Mouse (Mus musculus) intestine, embryonic 14.5 days (tissue): ENCODE data around the gene Trmt1. TPM values are rescaled to one million over a fixed set of nuclear protein-coding genes. Genes with fewer than 3 reads are reported as not detected.

Experiments used
- ATAC-seq: fragments of 200-750 bp; cut with Nextera tagmentation; replicated peaks from 2 replicates; pipeline ENCODE4 v1.8.0; 2017; ENCODE audit warnings: low read depth, moderate number of reproducible peaks, moderate TSS enrichment, moderate library complexity; ENCODE audit not compliant: low FRiP score, low TSS enrichment
- DNase-seq: peaks from one replicate; pipeline ENCODE4 v3.0.0-alpha.2; 2018; ENCODE audit warnings: low spot score
- H3K27ac ChIP-seq: fragments of 300-500 bp; sonication (generic); 2 replicates; pipeline ENCODE4 v1.5.1; 2014; ENCODE audit warnings: low read depth, mild to moderate bottlenecking, control low read depth
- H3K27me3 ChIP-seq: fragments of 300-500 bp; sonication (generic); replicated peaks from 2 replicates; pipeline ENCODE4 v1.6.1; 2014; ENCODE audit warnings: low read length, control low read depth; ENCODE audit not compliant: control insufficient read depth, insufficient read depth
- H3K36me3 ChIP-seq: fragments of 300-500 bp; sonication (generic); 2 replicates; pipeline ENCODE4 v1.6.1; 2014; ENCODE audit warnings: low read length, control low read depth; ENCODE audit not compliant: control insufficient read depth, insufficient read depth
- H3K4me1 ChIP-seq: fragments of 300-500 bp; sonication (generic); replicated peaks from 2 replicates; pipeline ENCODE4 v1.6.1; 2014; ENCODE audit warnings: low read length, control low read depth, mixed read lengths; ENCODE audit not compliant: control insufficient read depth, insufficient read depth
- H3K4me2 ChIP-seq: fragments of 300-500 bp; sonication (generic); 2 replicates; pipeline ENCODE4 v1.6.1; 2014; ENCODE audit warnings: low read length
- H3K4me3 ChIP-seq: fragments of 300-500 bp; sonication (generic); 2 replicates; pipeline ENCODE4 v1.5.1; 2014; ENCODE audit warnings: low read depth, low read length, control low read depth, mixed read lengths
- H3K9ac ChIP-seq: fragments of 300-500 bp; sonication (generic); 2 replicates; pipeline ENCODE4 v1.6.1; 2014; ENCODE audit warnings: mild to moderate bottlenecking, low read length
- H3K9me3 ChIP-seq: fragments of 300-500 bp; sonication (generic); 2 replicates; pipeline ENCODE4 v1.6.1; 2016; ENCODE audit warnings: low read length, control low read depth; ENCODE audit not compliant: control insufficient read depth
- WGBS: fragments of 180-500 bp; shearing (Covaris S2); extraction: QIAGEN DNeasy Blood & Tissue Kit; methylation state at CpG from one replicate; pipeline ENCODE4 v1.1.7; 2014; 5-methylcytosine and 5-hydroxymethylcytosine counted together
- polyA plus RNA-seq: library from polyadenylated mRNA; unstranded; fragments of >200 nt; fragmentation: Nextera tagmentation; extraction: Ambion mirVana; gene quantifications from 2 replicates; pipeline ENCODE4 v1.2.1, GENCODE M21; 2014

The Trmt1 gene
- polyA plus RNA-seq = 85.9 and 87.0 TPM in 2 replicates

GRCm38 (mm10) chr8:84686191-84687002, at the start of gene Trmt1:
Gene Trmt1, plus strand, starts transcription at chr8:84686307.
- Histone ChIP-seq H3K36me3 (peaks cover 31% of the 10 kb centered on the region), H3K27ac (peak within 1 kb of the TSS; percentile 92), H3K27me3 (no peaks in the 10 kb centered on the region), H3K9ac (peak within 1 kb of the TSS; percentile 97), H3K9me3 (no peaks in the 10 kb centered on the region), H3K4me2 (peak within 1 kb of the TSS; percentile 88), H3K4me3 (peak within 1 kb of the TSS; percentile 98), H3K4me1 (peaks cover 30% of the 10 kb centered on the region)
- DNase-seq (peak; percentile 55), ATAC-seq (peak; percentile 20; the same call in 1 of the 2 replicates)
- WGBS = 11% methylated on average over 20 of the region's 20 CpGs

GRCm38 (mm10) chr8:84637946-84638554, 48.1 kb upstream of the Trmt1 start:
- Histone ChIP-seq H3K9me3 (no peaks in the 10 kb centered on the region), H3K4me1 (peaks cover 16% of the 10 kb centered on the region), H3K36me3 (no peaks in the 10 kb centered on the region), H3K27me3 (no peaks in the 10 kb centered on the region), H3K9ac (peak overlapping the region; percentile 69), H3K27ac (peak overlapping the region; percentile 92), H3K4me3 (peak overlapping the region; percentile 55), H3K4me2 (peak overlapping the region; percentile 81)
- WGBS = 38% methylated on average over 8 of the region's 8 CpGs
- no peak for DNase-seq
- no peak for ATAC-seq

DNA sequence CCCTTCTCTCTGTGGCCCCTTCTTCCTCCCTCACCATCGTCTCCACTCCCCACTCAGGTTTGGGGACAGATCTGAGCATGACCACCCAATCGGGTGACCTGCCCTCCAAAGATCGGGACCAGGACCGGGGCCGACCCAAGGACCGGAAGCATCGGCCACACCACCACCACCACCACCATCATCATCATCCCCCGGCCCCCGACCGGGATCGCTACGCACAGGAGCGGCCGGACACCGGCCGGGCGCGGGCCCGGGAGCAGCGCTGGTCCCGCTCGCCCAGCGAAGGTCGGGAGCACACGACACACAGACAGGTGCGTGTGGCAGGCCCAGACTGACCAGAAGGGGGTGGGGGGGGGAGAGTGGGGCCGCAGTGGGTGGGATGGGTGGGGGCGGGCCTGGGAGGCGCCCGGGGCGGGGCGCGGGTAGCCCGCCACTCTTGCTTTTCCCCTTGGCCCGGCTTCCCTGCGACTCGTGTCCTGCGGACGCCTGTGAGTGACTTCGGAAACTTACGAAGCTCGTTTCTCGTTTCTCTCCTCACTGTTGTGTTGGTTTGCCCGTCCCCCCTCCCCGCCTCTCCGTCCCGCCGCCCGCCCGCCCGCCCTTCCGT, 47.4 kb upstream of the Trmt1 start:
- Histone ChIP-seq H3K4me3 (peak overlapping the region; percentile 55), H3K4me2 (peak overlapping the region; percentile 81), H3K9ac (peak overlapping the region; percentile 69), H3K9me3 (no peaks in the 10 kb centered on the region), H3K4me1 (peaks cover 16% of the 10 kb centered on the region), H3K27me3 (no peaks in the 10 kb centered on the region), H3K36me3 (no peaks in the 10 kb centered on the region), H3K27ac (peak overlapping the region; percentile 92)
- DNase-seq (no peak), ATAC-seq (peak; percentile 54)
- WGBS = 1% methylated on average over 47 of the region's 52 CpGs

DNA sequence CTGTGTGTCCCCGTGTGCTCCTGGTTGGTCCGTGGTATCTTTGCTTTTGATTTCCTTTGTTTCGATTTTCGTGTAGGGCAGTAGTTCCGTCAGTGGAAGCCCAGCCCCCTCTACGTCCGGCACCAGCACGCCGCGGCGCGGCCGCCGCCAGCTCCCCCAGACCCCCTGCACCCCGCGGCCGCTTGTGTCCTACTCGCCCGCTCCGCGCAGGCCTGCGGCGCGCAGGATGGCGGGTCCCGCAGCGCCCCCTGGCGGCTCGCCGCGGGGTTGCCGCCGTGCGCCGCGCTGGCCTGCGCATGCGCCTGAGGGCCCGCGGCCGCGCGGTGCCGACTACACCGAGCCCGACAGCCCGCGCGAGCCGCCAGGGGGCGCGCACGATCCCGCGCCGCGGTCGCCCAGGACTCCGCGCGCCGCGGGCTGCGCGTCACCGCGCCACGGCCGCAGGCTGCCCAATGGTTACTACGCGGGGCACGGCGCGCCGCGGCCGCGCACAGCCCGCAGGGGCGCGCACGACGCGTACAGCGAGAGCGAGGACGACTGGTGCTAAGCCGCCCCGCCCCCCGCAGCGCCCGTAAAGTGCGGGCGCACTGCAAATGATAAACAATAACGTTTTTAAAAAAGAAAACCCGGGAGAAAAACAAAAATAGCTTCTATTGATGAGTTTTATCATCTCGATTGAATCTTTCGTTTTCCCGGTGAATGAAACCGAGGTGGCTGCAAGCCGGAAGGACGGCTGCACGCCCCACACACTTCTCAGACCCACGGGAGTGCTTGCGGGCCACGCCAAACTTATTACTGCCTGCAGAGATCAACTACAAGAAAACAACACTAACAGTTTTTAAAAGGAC, 46.7 kb upstream of the Trmt1 start:
- peak; percentile 90 for DNase-seq
- Histone ChIP-seq H3K9ac (peak overlapping the region; percentile 69), H3K27ac (peak overlapping the region; percentile 92), H3K4me2 (peak overlapping the region; percentile 81), H3K27me3 (no peaks in the 10 kb centered on the region), H3K4me1 (peaks cover 16% of the 10 kb centered on the region), H3K9me3 (no peaks in the 10 kb centered on the region), H3K4me3 (peak overlapping the region; percentile 55), H3K36me3 (no peaks in the 10 kb centered on the region)
- peak; percentile 91 for ATAC-seq
- WGBS = under 1% methylated on average over 87 of the region's 106 CpGs

DNA sequence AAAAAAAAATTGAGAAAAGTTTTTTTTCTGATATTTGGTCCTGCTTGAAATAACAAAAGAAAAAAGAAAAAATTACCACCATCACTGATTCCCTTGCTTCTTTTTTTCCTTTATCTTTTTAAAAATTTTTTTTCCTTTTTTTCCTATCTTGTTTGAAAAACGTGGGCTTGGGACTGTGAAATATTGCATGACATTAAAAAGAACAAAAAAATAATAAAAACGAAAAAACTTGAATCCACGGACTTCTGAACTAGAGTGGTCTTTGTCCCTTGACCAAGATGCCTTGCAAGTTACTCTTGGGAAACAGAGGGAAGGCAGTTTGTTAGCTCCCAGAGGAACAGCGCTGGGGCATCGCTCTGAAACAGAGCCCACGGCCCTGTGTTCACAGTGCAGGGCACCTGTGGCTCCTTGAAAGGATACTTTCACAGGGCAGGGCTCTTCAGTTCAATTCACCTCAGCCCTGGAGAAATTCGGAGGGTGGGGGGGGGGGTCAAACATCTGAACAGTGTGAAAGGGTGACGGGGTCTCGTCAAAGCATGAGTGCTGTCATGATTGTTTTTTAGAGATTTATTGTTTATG, 46.0 kb upstream of the Trmt1 start:
- Histone ChIP-seq H3K4me1 (peaks cover 11% of the 10 kb centered on the region), H3K4me3 (peak overlapping the region; percentile 45), H3K4me2 (peak overlapping the region; percentile 58), H3K9me3 (no peaks in the 10 kb centered on the region), H3K27me3 (no peaks in the 10 kb centered on the region), H3K27ac (no peak overlapping the region), H3K9ac (peak overlapping the region; percentile 49; the same call in 1 of the 2 replicates), H3K36me3 (no peaks in the 10 kb centered on the region)
- ATAC-seq (no peak), DNase-seq (no peak)
- WGBS = 27% methylated on average over 9 of the region's 9 CpGs

DNA sequence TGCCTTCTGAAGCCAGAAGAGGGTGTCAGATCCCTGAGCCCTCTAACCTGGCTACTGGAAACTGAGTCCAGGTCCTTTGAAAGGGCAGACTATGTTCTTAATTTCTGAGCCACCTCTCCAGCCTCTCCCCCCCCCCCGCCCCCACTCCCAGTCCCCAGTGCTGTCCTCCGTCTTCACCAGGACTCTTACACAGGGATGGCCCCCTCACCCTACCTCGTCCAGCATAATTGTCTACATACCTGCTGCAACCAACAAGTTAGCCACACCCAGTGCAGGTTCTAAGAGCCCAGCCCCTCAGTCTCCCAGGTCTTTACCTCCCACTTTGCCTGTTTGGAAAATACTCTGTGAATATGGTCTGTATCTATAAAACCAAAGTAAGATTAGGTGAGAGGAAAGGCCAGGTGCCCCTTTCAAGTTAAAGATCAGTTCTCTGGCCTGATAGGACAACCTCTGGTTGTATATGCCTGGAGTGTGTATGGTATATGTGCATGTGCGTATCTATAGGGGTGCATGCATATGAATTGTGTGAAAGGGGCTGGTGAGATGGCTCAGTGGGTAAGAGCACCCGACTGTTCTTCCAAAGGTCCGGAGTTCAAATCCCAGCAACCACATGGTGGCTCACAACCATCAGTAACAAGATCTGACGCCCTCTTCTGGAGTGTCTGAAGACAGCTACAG, 45.4 kb upstream of the Trmt1 start:
- Histone ChIP-seq H3K4me3 (no peak overlapping the region), H3K9ac (no peak overlapping the region), H3K4me1 (peaks cover 6% of the 10 kb centered on the region), H3K27me3 (no peaks in the 10 kb centered on the region), H3K36me3 (no peaks in the 10 kb centered on the region), H3K4me2 (no peak overlapping the region), H3K27ac (no peak overlapping the region), H3K9me3 (no peaks in the 10 kb centered on the region)
- no peak for ATAC-seq
- 71% methylated on average over 7 of the region's 7 CpGs for WGBS
- DNase-seq = no peak

DNA sequence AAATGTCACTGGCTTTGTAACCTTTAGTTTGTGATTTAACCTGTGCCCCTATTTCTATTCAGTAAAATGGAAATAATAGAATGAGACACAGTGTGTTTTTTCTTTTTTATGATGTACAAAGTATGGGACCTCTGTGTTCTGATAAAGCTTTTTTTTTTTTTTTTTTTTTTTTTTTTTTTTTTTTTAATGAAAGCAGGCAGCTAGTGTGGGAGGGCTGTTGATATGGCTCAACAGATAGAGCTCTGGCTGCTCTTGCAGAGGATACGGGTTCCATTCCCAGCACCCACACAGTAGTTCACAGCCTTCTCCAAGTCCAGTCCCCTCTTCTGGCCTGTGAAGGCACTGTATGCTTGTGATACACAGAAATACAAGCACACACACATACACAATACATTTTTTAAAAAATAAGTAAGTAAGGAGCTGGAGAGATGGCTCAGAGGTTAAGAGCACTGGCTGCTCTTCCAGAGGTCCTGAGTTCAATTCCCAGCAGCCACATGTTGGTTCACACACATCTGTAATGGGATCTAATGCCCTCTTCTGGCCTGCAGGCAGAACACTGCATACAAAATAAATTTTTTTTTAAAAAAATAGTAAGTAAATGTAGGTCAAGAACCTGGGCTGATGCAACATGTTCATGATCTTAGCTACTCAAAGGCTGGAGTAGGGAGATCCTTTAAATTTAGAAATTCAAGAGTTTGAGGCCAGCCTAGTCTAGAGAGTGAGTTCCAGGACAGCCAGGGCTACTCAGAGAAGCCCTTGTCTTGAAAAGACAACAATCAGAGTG, 44.3 kb upstream of the Trmt1 start:
- H3K36me3 ChIP-seq = no peaks in the 10 kb centered on the region
- ATAC-seq = no peak
- no peak overlapping the region for H3K9ac ChIP-seq
- no peak overlapping the region for H3K4me2 ChIP-seq
- WGBS = 100% methylated on average over 1 of the region's 1 CpGs
- H3K9me3 ChIP-seq = no peaks in the 10 kb centered on the region
- H3K4me1 ChIP-seq = peaks cover 6% of the 10 kb centered on the region; the same call in 1 of the 2 replicates
- DNase-seq = no peak
- H3K4me3 ChIP-seq = no peak overlapping the region
- H3K27ac ChIP-seq = no peak overlapping the region
- no peaks in the 10 kb centered on the region for H3K27me3 ChIP-seq
